Mouse (Mus musculus): ENCODE measurements around the gene Rps6ka5. TPM values are rescaled to one million over a fixed set of nuclear protein-coding genes. Genes with fewer than 3 reads are reported as not detected.

Rps6ka5 gene
- polyA plus RNA-seq, 1 experiment from 2014 or later: 4.2 TPM

DNA sequence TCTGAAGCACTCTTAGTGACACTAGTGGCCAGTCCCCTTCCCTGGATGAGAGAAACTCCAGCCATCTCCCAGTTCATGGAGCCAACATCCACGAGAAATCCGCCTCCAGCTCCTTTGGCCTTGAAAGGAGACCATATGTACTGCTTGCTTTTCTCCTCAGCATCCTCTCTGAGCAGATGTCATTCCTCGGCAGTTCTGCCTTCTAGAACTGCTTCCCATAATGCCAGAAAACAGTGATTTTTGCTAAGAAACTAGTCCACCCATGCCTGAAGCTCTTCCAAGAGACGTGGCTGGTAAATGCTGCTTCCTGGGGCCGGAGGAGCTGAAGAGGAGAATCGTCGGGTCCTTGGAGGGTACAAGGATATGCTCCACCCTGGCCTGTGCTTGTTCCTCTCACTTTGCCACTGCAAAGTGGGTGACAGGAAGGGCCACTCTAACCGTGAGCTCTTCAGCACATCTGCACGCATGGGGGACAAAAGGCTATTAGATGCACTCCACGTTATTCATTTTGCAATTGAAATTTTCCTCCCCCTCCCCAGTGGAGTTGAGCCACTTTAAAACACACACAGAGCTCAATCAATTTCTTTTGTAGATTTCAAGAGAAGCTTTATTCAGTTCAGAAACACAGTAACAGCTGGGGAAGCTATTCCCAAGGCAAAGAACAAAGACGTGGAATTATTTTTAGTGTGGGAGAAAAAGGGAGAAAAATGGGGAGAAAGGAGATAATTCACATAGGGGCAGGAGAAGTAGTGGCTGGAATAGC is 36.1 kb upstream of the Rps6ka5 start:
- no peak overlapping the region for H3K4me2 ChIP-seq (ENCODE audit: low read depth, low read length)
- no peaks in the 10 kb centered on the region for H3K27me3 ChIP-seq (ENCODE audit: control insufficient read depth, insufficient read depth, low read length)
- 65% methylated on average over 11 of the region's 11 CpGs for WGBS
- H3K9me3 ChIP-seq (replicated peaks; ENCODE audit: control insufficient read depth, low read length): no peaks in the 10 kb centered on the region
- no peak overlapping the region for H3K27ac ChIP-seq (ENCODE audit: low read length)
- no peak for ATAC-seq (replicated peaks; ENCODE audit: extremely low read depth, insufficient read depth, low FRiP score)
- H3K4me1 ChIP-seq (ENCODE audit: control insufficient read depth, insufficient read depth, low read length): no peaks in the 10 kb centered on the region
- no peak overlapping the region for H3K9ac ChIP-seq (ENCODE audit: low read length)
- no peak overlapping the region for H3K4me3 ChIP-seq (ENCODE audit: low read length)
- no peaks in the 10 kb centered on the region for H3K36me3 ChIP-seq (ENCODE audit: control insufficient read depth, insufficient read depth)

DNA sequence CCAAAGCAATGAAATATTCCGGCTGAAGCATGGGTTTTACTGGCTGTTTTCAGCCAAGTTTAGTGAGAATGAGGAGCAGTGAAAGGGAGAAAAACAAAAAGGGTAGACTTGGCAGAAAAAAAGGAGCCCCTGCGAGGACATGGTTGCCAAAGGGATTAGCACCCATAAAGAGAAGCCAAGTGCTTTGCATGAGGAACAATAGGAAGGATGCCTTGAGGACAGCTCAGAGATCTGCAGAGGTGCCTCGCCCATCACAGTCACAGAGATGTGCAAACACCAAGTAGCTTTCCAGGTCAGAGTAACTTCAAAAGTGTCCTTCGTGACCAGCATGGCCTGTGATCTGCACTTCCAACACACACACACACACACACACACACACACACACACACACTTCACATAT is 30.6 kb upstream of the Rps6ka5 start:
- Histone ChIP-seq H3K36me3 (ENCODE audit: control insufficient read depth, insufficient read depth) (no peaks in the 10 kb centered on the region), H3K9ac (ENCODE audit: low read length) (no peak overlapping the region), H3K9me3 (replicated peaks; ENCODE audit: control insufficient read depth, low read length) (no peaks in the 10 kb centered on the region), H3K4me2 (ENCODE audit: low read depth, low read length) (no peak overlapping the region), H3K4me1 (ENCODE audit: control insufficient read depth, insufficient read depth, low read length) (no peaks in the 10 kb centered on the region), H3K4me3 (ENCODE audit: low read length) (no peak overlapping the region), H3K27ac (ENCODE audit: low read length) (no peak overlapping the region), H3K27me3 (ENCODE audit: control insufficient read depth, insufficient read depth, low read length) (no peaks in the 10 kb centered on the region)
- no peak for ATAC-seq (replicated peaks; ENCODE audit: extremely low read depth, insufficient read depth, low FRiP score)
- 71% methylated on average over 4 of the region's 4 CpGs for WGBS

DNA sequence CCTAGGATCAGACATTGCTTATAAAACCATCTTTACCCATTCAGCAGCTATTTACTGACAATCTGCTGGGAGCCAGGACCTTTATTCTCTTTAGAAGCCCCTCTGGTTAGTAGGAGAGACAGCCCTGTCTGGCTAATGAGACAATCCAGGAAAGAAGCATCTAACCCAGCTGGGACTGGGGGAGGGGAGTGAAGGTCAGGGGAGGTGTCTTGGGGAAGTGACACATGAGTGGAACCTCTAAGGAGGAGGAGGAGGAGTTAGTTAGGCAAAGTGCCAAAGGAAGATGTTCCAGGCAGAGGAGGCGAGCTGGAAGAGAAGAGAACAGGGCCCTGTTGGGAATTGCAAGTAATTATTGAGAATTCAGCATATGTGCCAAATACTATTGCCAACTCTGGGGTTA is 26.9 kb upstream of the Rps6ka5 start:
- WGBS: 63% methylated on average over 1 of the region's 1 CpGs
- H3K9me3 ChIP-seq (replicated peaks; ENCODE audit: control insufficient read depth, low read length): no peaks in the 10 kb centered on the region
- no peaks in the 10 kb centered on the region for H3K4me1 ChIP-seq (ENCODE audit: control insufficient read depth, insufficient read depth, low read length)
- no peak for ATAC-seq (replicated peaks; ENCODE audit: extremely low read depth, insufficient read depth, low FRiP score)
- no peak overlapping the region for H3K9ac ChIP-seq (ENCODE audit: low read length)
- H3K27ac ChIP-seq (ENCODE audit: low read length): no peak overlapping the region
- H3K4me2 ChIP-seq (ENCODE audit: low read depth, low read length): no peak overlapping the region
- no peaks in the 10 kb centered on the region for H3K27me3 ChIP-seq (ENCODE audit: control insufficient read depth, insufficient read depth, low read length)
- no peaks in the 10 kb centered on the region for H3K36me3 ChIP-seq (ENCODE audit: control insufficient read depth, insufficient read depth)
- no peak overlapping the region for H3K4me3 ChIP-seq (ENCODE audit: low read length)

DNA sequence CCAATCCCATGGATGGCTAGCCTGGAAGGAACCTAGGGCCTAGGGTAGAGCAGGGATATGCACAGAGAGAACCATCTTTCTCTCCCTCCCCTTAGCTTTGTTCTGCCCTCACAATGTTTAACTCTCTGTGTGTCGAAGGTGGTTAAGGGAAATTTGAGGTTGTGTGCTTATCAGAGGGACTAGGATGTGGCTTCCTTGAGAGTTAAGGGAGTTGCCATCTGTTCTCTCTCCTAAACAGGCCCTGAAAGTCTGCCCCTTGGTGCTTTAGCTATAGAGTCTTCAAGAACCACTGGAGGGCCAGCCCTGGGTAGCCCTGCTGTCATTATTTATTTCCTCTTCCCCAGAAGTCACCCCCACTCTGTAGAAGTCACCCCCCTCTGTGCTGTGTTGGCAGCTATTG is 26.2 kb upstream of the Rps6ka5 start:
- H3K27ac ChIP-seq (ENCODE audit: low read length): no peak overlapping the region
- WGBS: 38% methylated on average over 1 of the region's 1 CpGs
- no peak overlapping the region for H3K4me3 ChIP-seq (ENCODE audit: low read length)
- H3K36me3 ChIP-seq (ENCODE audit: control insufficient read depth, insufficient read depth): no peaks in the 10 kb centered on the region
- no peak overlapping the region for H3K4me2 ChIP-seq (ENCODE audit: low read depth, low read length)
- no peaks in the 10 kb centered on the region for H3K27me3 ChIP-seq (ENCODE audit: control insufficient read depth, insufficient read depth, low read length)
- no peaks in the 10 kb centered on the region for H3K9me3 ChIP-seq (replicated peaks; ENCODE audit: control insufficient read depth, low read length)
- no peak for ATAC-seq (replicated peaks; ENCODE audit: extremely low read depth, insufficient read depth, low FRiP score)
- H3K4me1 ChIP-seq (ENCODE audit: control insufficient read depth, insufficient read depth, low read length): no peaks in the 10 kb centered on the region
- H3K9ac ChIP-seq (ENCODE audit: low read length): no peak overlapping the region

DNA sequence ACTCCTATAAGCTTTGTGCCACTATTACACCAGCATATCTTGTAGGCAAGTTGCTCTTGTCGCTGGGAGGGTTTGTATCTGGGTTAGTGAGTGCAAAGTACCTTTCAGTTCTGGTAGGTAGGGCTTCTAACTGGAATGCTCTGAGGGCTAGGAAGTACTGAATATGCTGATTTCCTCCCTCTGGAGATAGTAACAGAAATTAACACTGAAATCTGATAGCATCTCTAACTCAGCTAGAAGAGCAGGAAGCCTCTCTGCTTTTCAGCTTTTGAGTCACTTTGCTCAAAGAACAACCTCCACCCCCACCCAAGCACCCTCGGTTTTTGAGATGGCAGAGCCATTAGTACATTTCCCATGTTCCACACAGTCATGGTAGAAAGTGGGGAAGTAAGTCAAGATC is 15.7 kb upstream of the Rps6ka5 start:
- no peak overlapping the region for H3K27ac ChIP-seq (ENCODE audit: low read length)
- no peaks in the 10 kb centered on the region for H3K27me3 ChIP-seq (ENCODE audit: control insufficient read depth, insufficient read depth, low read length)
- H3K4me1 ChIP-seq (ENCODE audit: control insufficient read depth, insufficient read depth, low read length): no peaks in the 10 kb centered on the region
- H3K4me2 ChIP-seq (ENCODE audit: low read depth, low read length): no peak overlapping the region
- H3K9me3 ChIP-seq (replicated peaks; ENCODE audit: control insufficient read depth, low read length): no peaks in the 10 kb centered on the region
- no peaks in the 10 kb centered on the region for H3K36me3 ChIP-seq (ENCODE audit: control insufficient read depth, insufficient read depth)
- WGBS: 66% methylated on average over 2 of the region's 2 CpGs
- no peak for ATAC-seq (replicated peaks; ENCODE audit: extremely low read depth, insufficient read depth, low FRiP score)
- no peak overlapping the region for H3K9ac ChIP-seq (ENCODE audit: low read length)
- H3K4me3 ChIP-seq (ENCODE audit: low read length): no peak overlapping the region

DNA sequence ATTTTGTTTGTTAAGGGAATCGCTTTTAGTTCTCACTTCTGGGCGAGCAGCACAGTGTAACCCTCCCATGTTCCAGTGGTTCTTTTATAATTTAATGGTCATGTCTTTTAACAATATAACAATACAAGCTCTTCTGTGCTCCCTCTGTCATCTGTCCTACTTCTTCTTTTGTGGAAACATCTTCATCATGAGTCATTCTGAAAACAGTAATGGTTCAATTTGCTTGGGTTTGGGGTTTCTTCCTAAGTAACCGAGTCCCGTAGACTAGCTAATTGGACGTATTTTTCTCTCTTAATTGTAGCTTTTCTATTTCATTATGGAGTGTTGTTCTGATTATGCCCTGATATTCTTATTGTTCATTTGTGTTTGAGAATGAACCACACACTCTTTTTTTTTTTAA is 13.5 kb upstream of the Rps6ka5 start:
- Histone ChIP-seq H3K27me3 (ENCODE audit: control insufficient read depth, insufficient read depth, low read length) (no peaks in the 10 kb centered on the region), H3K4me2 (ENCODE audit: low read depth, low read length) (no peak overlapping the region), H3K4me1 (ENCODE audit: control insufficient read depth, insufficient read depth, low read length) (no peaks in the 10 kb centered on the region), H3K36me3 (ENCODE audit: control insufficient read depth, insufficient read depth) (no peaks in the 10 kb centered on the region), H3K9ac (ENCODE audit: low read length) (no peak overlapping the region), H3K27ac (ENCODE audit: low read length) (no peak overlapping the region), H3K4me3 (ENCODE audit: low read length) (no peak overlapping the region), H3K9me3 (replicated peaks; ENCODE audit: control insufficient read depth, low read length) (no peaks in the 10 kb centered on the region)
- WGBS: 83% methylated on average over 5 of the region's 5 CpGs
- ATAC-seq (replicated peaks; ENCODE audit: extremely low read depth, insufficient read depth, low FRiP score): no peak

DNA sequence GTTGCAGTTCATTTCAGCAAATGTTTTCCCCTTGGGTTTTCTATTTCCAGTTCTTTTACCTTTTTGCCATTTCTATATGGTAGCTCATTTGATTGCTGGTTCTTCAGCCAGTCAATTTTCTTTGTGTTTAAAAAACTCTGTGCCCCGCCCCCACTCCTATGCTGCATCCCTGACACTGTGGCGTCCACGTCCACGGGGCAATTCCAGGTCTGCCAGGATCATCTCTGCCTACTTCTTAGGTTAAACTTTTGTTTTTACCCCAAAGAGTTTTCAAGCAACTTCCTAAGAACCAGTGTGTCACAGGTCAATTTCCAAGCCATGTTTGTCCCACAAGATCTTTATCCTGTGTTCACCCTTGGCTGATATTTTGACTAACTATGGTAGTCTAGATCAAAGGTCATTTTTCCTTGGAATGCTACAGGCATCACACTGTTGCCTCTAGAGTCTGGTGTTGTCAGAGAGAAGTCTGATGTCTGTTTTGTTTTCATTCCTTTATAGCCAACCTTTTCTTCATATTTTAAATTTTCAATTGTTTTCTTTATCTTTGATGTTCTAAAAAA is 12.3 kb upstream of the Rps6ka5 start:
- Histone ChIP-seq H3K4me1 (ENCODE audit: control insufficient read depth, insufficient read depth, low read length) (no peaks in the 10 kb centered on the region), H3K9ac (ENCODE audit: low read length) (no peak overlapping the region), H3K4me3 (ENCODE audit: low read length) (no peak overlapping the region), H3K4me2 (ENCODE audit: low read depth, low read length) (no peak overlapping the region), H3K9me3 (replicated peaks; ENCODE audit: control insufficient read depth, low read length) (no peaks in the 10 kb centered on the region), H3K27me3 (ENCODE audit: control insufficient read depth, insufficient read depth, low read length) (no peaks in the 10 kb centered on the region), H3K27ac (ENCODE audit: low read length) (no peak overlapping the region), H3K36me3 (ENCODE audit: control insufficient read depth, insufficient read depth) (no peaks in the 10 kb centered on the region)
- 71% methylated on average over 4 of the region's 4 CpGs for WGBS
- ATAC-seq (replicated peaks; ENCODE audit: extremely low read depth, insufficient read depth, low FRiP score): no peak

DNA sequence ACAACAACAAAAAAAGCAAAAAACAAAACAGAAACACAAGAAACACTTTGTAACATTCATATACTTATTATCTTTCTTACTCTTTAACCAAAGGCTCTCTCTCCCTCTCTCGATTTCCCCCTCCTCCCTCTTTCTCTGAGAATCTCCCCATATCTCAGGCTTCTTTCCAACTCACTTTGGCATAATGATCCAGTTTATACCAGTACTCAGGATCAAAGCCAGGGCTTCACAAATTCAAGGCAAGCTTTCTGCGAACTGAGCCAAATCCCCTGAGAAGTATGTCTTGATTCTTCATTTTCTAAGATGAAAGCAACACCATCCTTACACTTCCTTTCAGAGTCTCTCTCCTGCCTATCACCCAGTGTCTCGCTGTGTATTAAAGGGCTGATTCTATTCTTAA is 11.7 kb upstream of the Rps6ka5 start:
- no peak overlapping the region for H3K4me2 ChIP-seq (ENCODE audit: low read depth, low read length)
- H3K9me3 ChIP-seq (replicated peaks; ENCODE audit: control insufficient read depth, low read length): no peaks in the 10 kb centered on the region
- ATAC-seq (replicated peaks; ENCODE audit: extremely low read depth, insufficient read depth, low FRiP score): no peak
- H3K9ac ChIP-seq (ENCODE audit: low read length): no peak overlapping the region
- H3K27me3 ChIP-seq (ENCODE audit: control insufficient read depth, insufficient read depth, low read length): no peaks in the 10 kb centered on the region
- no peaks in the 10 kb centered on the region for H3K36me3 ChIP-seq (ENCODE audit: control insufficient read depth, insufficient read depth)
- H3K4me1 ChIP-seq (ENCODE audit: control insufficient read depth, insufficient read depth, low read length): no peaks in the 10 kb centered on the region
- 64% methylated on average over 3 of the region's 3 CpGs for WGBS
- no peak overlapping the region for H3K27ac ChIP-seq (ENCODE audit: low read length)
- no peak overlapping the region for H3K4me3 ChIP-seq (ENCODE audit: low read length)

DNA sequence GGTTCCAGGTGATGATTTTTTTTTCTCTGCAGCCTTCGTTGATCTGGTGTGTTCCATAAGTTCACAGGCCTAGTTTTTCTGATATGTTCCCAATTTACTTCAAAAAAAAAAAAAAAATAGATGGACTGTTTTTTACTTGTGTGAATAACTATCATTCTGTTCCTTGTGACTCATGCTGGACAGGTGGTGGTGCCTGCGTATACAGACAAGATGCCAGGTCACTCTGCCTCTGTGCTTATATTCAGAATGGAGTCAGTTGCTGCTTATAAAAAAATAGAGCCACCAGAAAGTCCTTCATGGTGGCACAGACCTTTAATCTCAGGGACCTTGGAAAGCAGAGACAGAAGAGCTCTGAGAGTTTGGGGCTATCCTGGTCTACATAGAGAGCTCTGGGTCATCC is 8.8 kb upstream of the Rps6ka5 start:
- no peak overlapping the region for H3K27ac ChIP-seq (ENCODE audit: low read length)
- H3K27me3 ChIP-seq (ENCODE audit: control insufficient read depth, insufficient read depth, low read length): no peaks in the 10 kb centered on the region
- ATAC-seq (replicated peaks; ENCODE audit: extremely low read depth, insufficient read depth, low FRiP score): no peak
- 80% methylated on average over 2 of the region's 2 CpGs for WGBS
- H3K9me3 ChIP-seq (replicated peaks; ENCODE audit: control insufficient read depth, low read length): no peaks in the 10 kb centered on the region
- H3K4me3 ChIP-seq (ENCODE audit: low read length): no peak overlapping the region
- H3K9ac ChIP-seq (ENCODE audit: low read length): no peak overlapping the region
- no peak overlapping the region for H3K4me2 ChIP-seq (ENCODE audit: low read depth, low read length)
- no peaks in the 10 kb centered on the region for H3K4me1 ChIP-seq (ENCODE audit: control insufficient read depth, insufficient read depth, low read length)
- H3K36me3 ChIP-seq (ENCODE audit: control insufficient read depth, insufficient read depth): no peaks in the 10 kb centered on the region
